Mouse (Mus musculus): ENCODE data around the gene Mecom. TPM values are rescaled to one million over a fixed set of nuclear protein-coding genes. Genes with fewer than 3 reads are reported as not detected.

The Mecom gene
- polyA plus RNA-seq, 1 experiment from 2014 or later, result 52.0 TPM

GRCm38 (mm10) chr3:30353878-30354727 is 193.7 kb downstream of the Mecom start:
- no peak for DNase-seq (ENCODE audit: low spot score)
- 35% methylated on average over 6 of the region's 6 CpGs for WGBS
- no peak overlapping the region for H3K27ac ChIP-seq (replicated peaks)
- H3K4me1 ChIP-seq, result peaks cover 15% of the 10 kb centered on the region
- H3K4me3 ChIP-seq, result no peak overlapping the region
- H3K36me3 ChIP-seq (replicated peaks), result 0 out of 2 replicates have a peak, but pooled peaks cover 3% of the 10 kb centered on the region
- peaks cover 6% of the 10 kb centered on the region; the same call in 1 of the 2 replicates for H3K27me3 ChIP-seq (replicated peaks; ENCODE audit: low read depth, poor library complexity, severe bottlenecking)
- H3K9me3 ChIP-seq, result no peaks in the 10 kb centered on the region

DNA sequence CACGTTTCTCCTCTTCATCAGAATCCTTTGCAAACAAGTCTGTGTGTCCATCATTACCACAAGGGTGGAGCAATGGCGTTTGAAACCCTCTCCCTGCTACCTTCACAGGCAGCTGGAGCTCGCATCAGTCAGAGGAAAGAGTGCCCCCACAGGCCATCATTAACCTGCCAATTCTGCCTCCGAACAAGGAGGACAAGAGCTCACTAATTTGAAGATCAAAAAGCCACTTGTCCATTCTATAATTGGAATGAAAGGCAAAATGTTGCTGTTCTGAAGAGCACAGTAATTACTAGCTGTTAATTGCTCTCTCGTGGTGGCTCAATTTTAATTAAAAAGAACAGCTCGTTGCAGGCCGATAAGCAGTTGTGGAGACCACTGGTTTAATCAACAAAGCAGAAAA is 198.5 kb downstream of the Mecom start:
- H3K9me3 ChIP-seq, result no peaks in the 10 kb centered on the region
- peaks cover 6% of the 10 kb centered on the region; the same call in 1 of the 2 replicates for H3K27me3 ChIP-seq (replicated peaks; ENCODE audit: low read depth, poor library complexity, severe bottlenecking)
- no peak overlapping the region for H3K27ac ChIP-seq (replicated peaks)
- H3K36me3 ChIP-seq (replicated peaks), result no peaks in the 10 kb centered on the region
- peak; percentile 21 for DNase-seq (ENCODE audit: low spot score)
- H3K4me1 ChIP-seq, result peaks cover 7% of the 10 kb centered on the region
- WGBS, result 32% methylated on average over 7 of the region's 7 CpGs
- no peak overlapping the region for H3K4me3 ChIP-seq

DNA sequence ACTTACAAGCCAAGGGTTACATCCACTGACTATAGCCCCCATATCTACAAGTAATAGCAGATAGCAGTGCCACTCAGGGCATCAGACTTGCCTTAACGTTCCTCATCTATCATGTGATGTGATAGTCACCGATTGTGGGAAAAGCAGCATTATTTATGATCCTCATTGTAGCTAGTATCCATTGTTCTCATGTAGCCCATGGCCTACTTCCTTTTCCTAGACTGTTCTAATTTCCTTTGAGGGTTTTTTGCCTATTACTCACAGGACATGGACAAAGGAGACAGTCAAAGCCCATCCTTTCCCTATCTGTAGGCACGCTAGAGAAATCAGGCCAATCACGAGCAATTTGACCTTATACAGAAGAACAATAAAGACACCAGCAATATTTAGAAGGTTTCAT is 203.7 kb downstream of the Mecom start:
- H3K36me3 ChIP-seq (replicated peaks), result no peaks in the 10 kb centered on the region
- H3K27me3 ChIP-seq (replicated peaks; ENCODE audit: low read depth, poor library complexity, severe bottlenecking), result no peaks in the 10 kb centered on the region
- no peak overlapping the region for H3K4me3 ChIP-seq
- H3K27ac ChIP-seq (replicated peaks), result no peak overlapping the region
- H3K9me3 ChIP-seq, result peaks cover 3% of the 10 kb centered on the region; the same call in 1 of the 2 replicates
- no peaks in the 10 kb centered on the region for H3K4me1 ChIP-seq
- DNase-seq (ENCODE audit: low spot score), result no peak
- 88% methylated on average over 4 of the region's 4 CpGs for WGBS

- Histone ChIP-seq H3K4me3 (no peak overlapping the region), H3K27me3 (replicated peaks; ENCODE audit: low read depth, poor library complexity, severe bottlenecking) (no peaks in the 10 kb centered on the region), H3K27ac (replicated peaks) (no peak overlapping the region), H3K4me1 (no peaks in the 10 kb centered on the region), H3K9me3 (no peaks in the 10 kb centered on the region), H3K36me3 (replicated peaks) (no peaks in the 10 kb centered on the region)
- DNase-seq (ENCODE audit: low spot score), result no peak
- WGBS, result 92% methylated on average over 6 of the region's 6 CpGs
Observed at GRCm38 (mm10) chr3:30332337-30332736, 215.5 kb downstream of the Mecom start.

- H3K27ac ChIP-seq (replicated peaks), result no peak overlapping the region
- no peak overlapping the region for H3K4me3 ChIP-seq
- no peaks in the 10 kb centered on the region for H3K9me3 ChIP-seq
- H3K27me3 ChIP-seq (replicated peaks; ENCODE audit: low read depth, poor library complexity, severe bottlenecking), result no peaks in the 10 kb centered on the region
- 89% methylated on average over 3 of the region's 3 CpGs for WGBS
- DNase-seq (ENCODE audit: low spot score), result no peak
- H3K4me1 ChIP-seq, result no peaks in the 10 kb centered on the region; the same call in 1 of the 2 replicates
- H3K36me3 ChIP-seq (replicated peaks), result no peaks in the 10 kb centered on the region
Observed at GRCm38 (mm10) chr3:30330476-30330875, 217.3 kb downstream of the Mecom start.

DNA sequence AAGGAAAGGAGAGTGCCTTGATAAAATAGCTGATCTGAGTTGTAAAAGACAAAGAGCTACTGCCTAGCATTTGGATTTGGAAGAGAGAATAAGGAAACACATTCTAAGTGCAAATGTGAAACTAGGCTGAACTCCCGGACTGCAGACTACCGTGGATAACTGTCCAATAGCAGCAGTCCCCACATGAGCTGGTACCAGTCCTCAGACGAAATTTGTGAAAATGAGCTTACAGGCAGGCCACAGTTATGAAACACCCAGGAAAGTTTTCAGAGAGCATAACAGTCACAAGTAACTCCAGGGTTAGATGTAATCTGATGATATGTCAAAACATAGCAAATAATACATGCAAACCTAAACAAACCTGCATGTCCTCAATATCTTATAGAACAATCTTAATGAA is 217.8 kb downstream of the Mecom start:
- no peak overlapping the region for H3K27ac ChIP-seq (replicated peaks)
- H3K4me3 ChIP-seq, result no peak overlapping the region
- no peaks in the 10 kb centered on the region for H3K27me3 ChIP-seq (replicated peaks; ENCODE audit: low read depth, poor library complexity, severe bottlenecking)
- H3K4me1 ChIP-seq, result no peaks in the 10 kb centered on the region; the same call in 1 of the 2 replicates
- H3K36me3 ChIP-seq (replicated peaks), result no peaks in the 10 kb centered on the region
- H3K9me3 ChIP-seq, result no peaks in the 10 kb centered on the region
- DNase-seq (ENCODE audit: low spot score), result no peak
- WGBS, result 77% methylated on average over 3 of the region's 3 CpGs

- Histone ChIP-seq H3K27me3 (replicated peaks; ENCODE audit: low read depth, poor library complexity, severe bottlenecking) (no peaks in the 10 kb centered on the region), H3K27ac (replicated peaks) (no peak overlapping the region), H3K36me3 (replicated peaks) (no peaks in the 10 kb centered on the region), H3K4me3 (no peak overlapping the region), H3K9me3 (no peaks in the 10 kb centered on the region), H3K4me1 (peaks cover 7% of the 10 kb centered on the region; the same call in 1 of the 2 replicates)
- DNase-seq (ENCODE audit: low spot score), result no peak
- 65% methylated on average over 2 of the region's 2 CpGs for WGBS
Observed at GRCm38 (mm10) chr3:30314955-30315354, 232.9 kb downstream of the Mecom start.

GRCm38 (mm10) chr3:30308081-30308480 is 239.7 kb downstream of the Mecom start:
- no peak overlapping the region for H3K27ac ChIP-seq (replicated peaks)
- H3K4me3 ChIP-seq, result no peak overlapping the region
- no peaks in the 10 kb centered on the region for H3K36me3 ChIP-seq (replicated peaks)
- 47% methylated on average over 4 of the region's 4 CpGs for whole genome bisulfite sequencing
- peak; percentile 40 for DNase-seq (ENCODE audit: low spot score)
- no peaks in the 10 kb centered on the region for H3K27me3 ChIP-seq (replicated peaks; ENCODE audit: low read depth, poor library complexity, severe bottlenecking)
- H3K9me3 ChIP-seq, result no peaks in the 10 kb centered on the region
- peaks cover 11% of the 10 kb centered on the region for H3K4me1 ChIP-seq

GRCm38 (mm10) chr3:30307601-30308000 is 240.2 kb downstream of the Mecom start:
- no peak for DNase-seq (ENCODE audit: low spot score)
- no peaks in the 10 kb centered on the region for H3K27me3 ChIP-seq (replicated peaks; ENCODE audit: low read depth, poor library complexity, severe bottlenecking)
- no peak overlapping the region for H3K27ac ChIP-seq (replicated peaks)
- 84% methylated on average over 6 of the region's 6 CpGs for WGBS
- H3K9me3 ChIP-seq, result no peaks in the 10 kb centered on the region
- peaks cover 11% of the 10 kb centered on the region for H3K4me1 ChIP-seq
- no peaks in the 10 kb centered on the region for H3K36me3 ChIP-seq (replicated peaks)
- H3K4me3 ChIP-seq, result no peak overlapping the region

- no peak for DNase-seq (ENCODE audit: low spot score)
- no peaks in the 10 kb centered on the region for H3K9me3 ChIP-seq
- H3K36me3 ChIP-seq (replicated peaks), result no peaks in the 10 kb centered on the region
- no peak overlapping the region for H3K4me3 ChIP-seq
- whole genome bisulfite sequencing, result 76% methylated on average over 3 of the region's 3 CpGs
- no peak overlapping the region for H3K27ac ChIP-seq (replicated peaks)
- no peaks in the 10 kb centered on the region for H3K27me3 ChIP-seq (replicated peaks; ENCODE audit: low read depth, poor library complexity, severe bottlenecking)
- H3K4me1 ChIP-seq, result peaks cover 13% of the 10 kb centered on the region
Observed at GRCm38 (mm10) chr3:30306080-30306479, 241.7 kb downstream of the Mecom start.

GRCm38 (mm10) chr3:30299460-30299859 is 248.3 kb downstream of the Mecom start:
- no peaks in the 10 kb centered on the region for H3K36me3 ChIP-seq (replicated peaks)
- H3K27ac ChIP-seq (replicated peaks), result no peak overlapping the region
- no peaks in the 10 kb centered on the region for H3K9me3 ChIP-seq
- 81% methylated on average over 1 of the region's 1 CpGs for WGBS
- no peaks in the 10 kb centered on the region for H3K27me3 ChIP-seq (replicated peaks; ENCODE audit: low read depth, poor library complexity, severe bottlenecking)
- DNase-seq (ENCODE audit: low spot score), result no peak
- peaks cover 16% of the 10 kb centered on the region for H3K4me1 ChIP-seq
- H3K4me3 ChIP-seq, result no peak overlapping the region

- Histone ChIP-seq H3K27ac (replicated peaks) (no peak overlapping the region), H3K27me3 (replicated peaks; ENCODE audit: low read depth, poor library complexity, severe bottlenecking) (no peaks in the 10 kb centered on the region), H3K4me1 (peaks cover 16% of the 10 kb centered on the region), H3K4me3 (no peak overlapping the region), H3K36me3 (replicated peaks) (no peaks in the 10 kb centered on the region), H3K9me3 (no peaks in the 10 kb centered on the region)
- DNase-seq (ENCODE audit: low spot score), result no peak
- WGBS, result 92% methylated on average over 5 of the region's 5 CpGs
Observed at GRCm38 (mm10) chr3:30294433-30294832, 253.4 kb downstream of the Mecom start.

- Histone ChIP-seq H3K27ac (replicated peaks) (no peak overlapping the region), H3K4me1 (peaks cover 15% of the 10 kb centered on the region), H3K9me3 (no peaks in the 10 kb centered on the region), H3K36me3 (replicated peaks) (no peaks in the 10 kb centered on the region), H3K27me3 (replicated peaks; ENCODE audit: low read depth, poor library complexity, severe bottlenecking) (no peaks in the 10 kb centered on the region), H3K4me3 (no peak overlapping the region)
- WGBS, result 35% methylated on average over 4 of the region's 4 CpGs
- DNase-seq (ENCODE audit: low spot score), result no peak
Observed at GRCm38 (mm10) chr3:30286529-30286928, 261.3 kb downstream of the Mecom start.

Data from embryonic facial prominence, embryonic 10.5 days (tissue).